Mouse (Mus musculus): ENCODE data around the gene Adamts7.

- TF ChIP-seq CTCF (IDR thresholded peaks at IDR 0.05; ENCODE audit: low read depth) (no peak), EP300 (IDR thresholded peaks at IDR 0.05; ENCODE audit: low read depth) (no peak)
Observed at GRCm38 (mm10) chr9:90182636-90183421, 20.0 kb downstream of the Adamts7 start.
